ENCODE assay signal across 35 mouse cellular contexts in the genomic region with DNA sequence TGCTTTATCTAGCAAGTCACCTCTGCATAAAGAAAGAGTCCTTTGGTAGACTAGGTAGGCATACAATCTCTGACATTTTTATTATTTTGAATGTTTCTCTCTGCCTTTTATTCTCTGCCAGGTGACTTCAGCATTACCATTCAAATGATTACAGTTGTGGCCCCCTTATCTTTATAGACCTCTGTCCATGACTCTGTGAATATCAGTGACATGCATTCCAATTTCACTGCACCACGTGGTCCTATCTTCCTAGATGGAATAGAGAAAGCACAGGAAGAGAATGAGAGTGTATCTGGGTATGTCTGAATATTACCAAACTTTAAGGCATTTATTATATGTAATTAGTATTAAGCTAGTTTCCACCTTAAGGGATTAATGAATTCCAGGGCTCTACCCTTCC. TPM values are rescaled to one million over a fixed set of nuclear protein-coding genes. Genes with fewer than 3 reads are reported as not detected.
A peak's percentile ranks its signal among the peaks of the same experiment; 100 is the strongest.
DNase-seq lines count a peak whose midpoint lies in the region; ATAC-seq and TF ChIP-seq lines count a peak whose summit lies in the region.
"Had no signal": no experiment of that assay in that cellular context is flagged by ENCODE, and none has a peak within 500 bp of the region (broad histone marks: within the 10 kb centered on the region; RNA-seq: fewer than 3 reads in every experiment).

No protein-coding gene starts in this region.

- TF ChIP-seq RAD21 in MEL (IDR thresholded peaks at IDR 0.05; ENCODE audit: low read depth, low read length), result no peak

- H3K9me3 ChIP-seq in MEL (replicated peaks; ENCODE audit: insufficient read depth, low read length), result no peaks in the 10 kb centered on the region
- H3K9me3 ChIP-seq in liver, embryonic 12.5 days (replicated peaks), result no peaks in the 10 kb centered on the region
- no peaks in the 10 kb centered on the region for H3K9me3 ChIP-seq in liver, embryonic 15.5 days (replicated peaks)
- no peaks in the 10 kb centered on the region for H3K9me3 ChIP-seq in heart, embryonic 10.5 days
- H3K9me3 ChIP-seq in neural tube, embryonic 15.5 days (replicated peaks), result no peaks in the 10 kb centered on the region
- H3K9me3 ChIP-seq: forebrain, embryonic 10.5 days; forebrain, embryonic 13.5 days; G1E; heart, embryonic 12.5 days; heart, embryonic 15.5 days; hindbrain, embryonic 10.5 days; hindbrain, embryonic 13.5 days had no signal

- H3K79me2 ChIP-seq in MEL (ENCODE audit: control insufficient read depth, insufficient read depth, low read length, poor library complexity), result no peaks in the 10 kb centered on the region

- WGBS in liver, embryonic 12.5 days (ENCODE audit: insufficient replicate concordance), result 17% methylated on average over 1 of the region's 1 CpGs
- WGBS in liver, embryonic 15.5 days (ENCODE audit: insufficient replicate concordance), result 11% methylated on average over 1 of the region's 1 CpGs
- 26% methylated on average over 1 of the region's 1 CpGs for WGBS in heart, embryonic 10.5 days
- WGBS in neural tube, embryonic 15.5 days, result 63% methylated on average over 1 of the region's 1 CpGs

- H3K9ac ChIP-seq in MEL (ENCODE audit: control insufficient read depth, low read depth, low read length, poor library complexity, severe bottlenecking), result no peak overlapping the region
- no peak overlapping the region for H3K9ac ChIP-seq in liver, embryonic 12.5 days
- no peak overlapping the region for H3K9ac ChIP-seq in liver, embryonic 15.5 days
- no peak overlapping the region for H3K9ac ChIP-seq in neural tube, embryonic 15.5 days (replicated peaks)
- H3K9ac ChIP-seq: forebrain, embryonic 13.5 days; heart, embryonic 12.5 days; heart, embryonic 15.5 days; hindbrain, embryonic 13.5 days had no signal

- H3K4me2 ChIP-seq in liver, embryonic 12.5 days, result no peak overlapping the region
- no peak overlapping the region for H3K4me2 ChIP-seq in liver, embryonic 15.5 days
- H3K4me2 ChIP-seq in neural tube, embryonic 15.5 days, result no peak overlapping the region
- H3K4me2 ChIP-seq: forebrain, embryonic 13.5 days; heart, embryonic 12.5 days; heart, embryonic 15.5 days; hindbrain, embryonic 13.5 days had no signal

- no peaks in the 10 kb centered on the region for H3K4me1 ChIP-seq in MEL (ENCODE audit: control insufficient read depth in 1 of 2, insufficient read depth in 2 of 2, low read length in 2 of 2)
- H3K4me1 ChIP-seq in liver, embryonic 12.5 days, result peaks cover 10% of the 10 kb centered on the region
- H3K4me1 ChIP-seq in liver, embryonic 15.5 days (replicated peaks), result peaks cover 4% of the 10 kb centered on the region; the same call in 1 of the 2 replicates
- no peaks in the 10 kb centered on the region for H3K4me1 ChIP-seq in heart, embryonic 10.5 days
- H3K4me1 ChIP-seq in neural tube, embryonic 15.5 days, result no peaks in the 10 kb centered on the region
- H3K4me1 ChIP-seq: forebrain, embryonic 10.5 days; forebrain, embryonic 13.5 days; heart, embryonic 12.5 days; heart, embryonic 15.5 days; hindbrain, embryonic 10.5 days; hindbrain, embryonic 13.5 days had no signal

- no peak overlapping the region for H3K27ac ChIP-seq in MEL (ENCODE audit: control insufficient read depth, low read depth, low read length)
- H3K27ac ChIP-seq in liver, embryonic 12.5 days, result no peak overlapping the region
- H3K27ac ChIP-seq in liver, embryonic 15.5 days (replicated peaks), result no peak overlapping the region
- H3K27ac ChIP-seq in heart, embryonic 10.5 days, result no peak overlapping the region
- no peak overlapping the region for H3K27ac ChIP-seq in neural tube, embryonic 15.5 days (replicated peaks)
- H3K27ac ChIP-seq: forebrain, embryonic 10.5 days; forebrain, embryonic 13.5 days; gastrocnemius, adult 2 months; heart, embryonic 15.5 days; hindbrain, embryonic 10.5 days; hindbrain, embryonic 13.5 days had no signal

- H3K27me3 ChIP-seq in MEL (ENCODE audit: control insufficient read depth in 1 of 2, insufficient read depth in 2 of 2, low read length in 2 of 2), result peaks cover 2 to 3% of the 10 kb centered on the region in 2 experiments; a peak in 2 of 4 replicates
- H3K27me3 ChIP-seq in liver, embryonic 12.5 days (replicated peaks), result no peaks in the 10 kb centered on the region
- no peaks in the 10 kb centered on the region for H3K27me3 ChIP-seq in liver, embryonic 15.5 days
- no peaks in the 10 kb centered on the region for H3K27me3 ChIP-seq in heart, embryonic 10.5 days (ENCODE audit: insufficient read depth, poor library complexity, severe bottlenecking)
- H3K27me3 ChIP-seq in neural tube, embryonic 15.5 days (replicated peaks), result no peaks in the 10 kb centered on the region
- H3K27me3 ChIP-seq: CH12.LX; forebrain, embryonic 13.5 days; heart, embryonic 12.5 days; heart, embryonic 15.5 days; hindbrain, embryonic 13.5 days had no signal

- ATAC-seq in liver, embryonic 12.5 days, result peak; percentile 76
- ATAC-seq in liver, embryonic 15.5 days (ENCODE audit: insufficient read depth), result peak; percentile 67; the same call in 1 of the 2 replicates
- no peak for ATAC-seq in neural tube, embryonic 15.5 days (ENCODE audit: low FRiP score)
- ATAC-seq: forebrain, embryonic 13.5 days; forebrain, embryonic 16.5 days; hindbrain, embryonic 16.5 days had no signal

- no peak for DNase-seq in MEL (ENCODE audit: low read depth, low spot score)
- DNase-seq in heart, embryonic 10.5 days (ENCODE audit: low spot score), result no peak
- DNase-seq in frontal cortex, postnatal 14 days (ENCODE audit: low spot score in 2 of 2), result no peak
- DNase-seq: adrenal gland, adult 2 months; adrenal gland, postnatal 14 days; B cell, adult 2 months; cerebellum, adult 11-12 months; cerebellum, adult 8-10 months; cerebellum, postnatal 10 days; cerebellum, postnatal 36 days; embryo, embryonic 11 days; gastrocnemius, adult 2 months; gastrocnemius, postnatal 14 days; heart, adult 11 months; heart, postnatal 10 days; heart, postnatal 36 days had no signal

- no peak for TF ChIP-seq EP300 in MEL (IDR thresholded peaks at IDR 0.05; ENCODE audit: low read depth in 1 of 2, low read length in 2 of 2)

- no peak overlapping the region for H3K4me3 ChIP-seq in MEL (ENCODE audit: control insufficient read depth in 1 of 2, insufficient read depth in 1 of 2, low read depth in 2 of 2, low read length in 2 of 2)
- no peak overlapping the region for H3K4me3 ChIP-seq in liver, embryonic 12.5 days
- no peak overlapping the region for H3K4me3 ChIP-seq in liver, embryonic 15.5 days (replicated peaks)
- H3K4me3 ChIP-seq in heart, embryonic 10.5 days, result no peak overlapping the region
- no peak overlapping the region for H3K4me3 ChIP-seq in neural tube, embryonic 15.5 days (replicated peaks)
- H3K4me3 ChIP-seq: forebrain, embryonic 10.5 days; forebrain, embryonic 13.5 days; gastrocnemius, adult 2 months; heart, embryonic 12.5 days; heart, embryonic 15.5 days; hindbrain, embryonic 10.5 days; hindbrain, embryonic 13.5 days had no signal

- TF ChIP-seq CTCF in MEL (IDR thresholded peaks at IDR 0.05 in 2 of 3, conservative IDR thresholded peaks at IDR 0.05 in 1 of 3; ENCODE audit: control insufficient read depth in 1 of 3, insufficient read depth in 1 of 3, low read depth in 2 of 3, low read length in 3 of 3, poor library complexity in 1 of 3, severe bottlenecking in 1 of 3), result no peak

- H3K36me3 ChIP-seq in MEL (ENCODE audit: control insufficient read depth in 1 of 2, insufficient read depth in 2 of 2, low read length in 2 of 2), result no peaks in the 10 kb centered on the region
- H3K36me3 ChIP-seq in liver, embryonic 12.5 days, result no peaks in the 10 kb centered on the region
- no peaks in the 10 kb centered on the region for H3K36me3 ChIP-seq in liver, embryonic 15.5 days (replicated peaks)
- no peaks in the 10 kb centered on the region for H3K36me3 ChIP-seq in heart, embryonic 10.5 days
- H3K36me3 ChIP-seq in neural tube, embryonic 15.5 days, result no peaks in the 10 kb centered on the region
- H3K36me3 ChIP-seq: forebrain, embryonic 10.5 days; G1E; heart, embryonic 12.5 days; heart, embryonic 15.5 days; hindbrain, embryonic 10.5 days; hindbrain, embryonic 13.5 days had no signal

- TF ChIP-seq POLR2A in MEL (IDR thresholded peaks at IDR 0.05; ENCODE audit: control insufficient read depth in 1 of 2, insufficient read depth in 1 of 2, low read depth in 1 of 2, low read length in 2 of 2, poor library complexity in 1 of 2), result no peak

RNA-seq across cellular contexts. Expression of gene Gif, which starts 10.9 kb away (rescaled TPM):
- total RNA-seq in MEL (2012; rRNA removed), result not detected in 2 replicates
- polyA plus RNA-seq in MEL (2012; ENCODE audit: insufficient read depth in 1 of 2, insufficient read length in 2 of 2, low read depth in 1 of 2, low replicate concordance in 2 of 2, missing spikeins in 1 of 2), result not detected
- not detected in 2 replicates for polyA plus RNA-seq in liver, embryonic 12.5 days (2016; fragmentation: Nextera tagmentation; extraction: Ambion mirVana)
- polyA plus RNA-seq in liver, embryonic 15.5 days (2015; fragmentation: Nextera tagmentation; extraction: Ambion mirVana), result not detected in 2 replicates
- not detected in 2 replicates for polyA plus RNA-seq in heart, embryonic 10.5 days (2016; fragmentation: Nextera tagmentation; extraction: Ambion mirVana)
- polyA plus RNA-seq in neural tube, embryonic 15.5 days (2015; fragmentation: Nextera tagmentation; extraction: Ambion mirVana), result not detected in 2 replicates
- total RNA-seq: adrenal gland, adult 2 months; adrenal gland, postnatal 14 days; adrenal gland, postnatal 4 days; G1E; gastrocnemius, adult 2 months; gastrocnemius, postnatal 14 days; gastrocnemius, postnatal 4 days; heart, adult 8-10 months; heart, postnatal 10 days; heart, postnatal 36 days had no signal
- polyA plus RNA-seq: adrenal gland, adult 2 months; cortical plate, adult 2 months; embryonic facial prominence, embryonic 11.5 days; embryonic facial prominence, embryonic 14.5 days; forebrain, embryonic 10.5 days; forebrain, embryonic 13.5 days; forebrain, embryonic 16.5 days; G1E; heart, embryonic 12.5 days; heart, embryonic 15.5 days; hindbrain, embryonic 10.5 days; hindbrain, embryonic 13.5 days; hindbrain, embryonic 16.5 days had no signal

RNA-seq across cellular contexts. Expression of gene Mrpl16, which starts 33.7 kb away (rescaled TPM):
- 58.3 and 59.6 TPM in 2 replicates for total RNA-seq in MEL (2012; rRNA removed)
- polyA plus RNA-seq in MEL (2012; ENCODE audit: insufficient read depth in 1 of 2, insufficient read length in 2 of 2, low read depth in 1 of 2, low replicate concordance in 2 of 2, missing spikeins in 1 of 2), result 10 to 100 TPM in 1 of 2 experiments, not detected in 1; 46.8 TPM
- 54.5 and 62.6 TPM in 2 replicates for polyA plus RNA-seq in liver, embryonic 12.5 days (2016; fragmentation: Nextera tagmentation; extraction: Ambion mirVana)
- polyA plus RNA-seq in liver, embryonic 15.5 days (2015; fragmentation: Nextera tagmentation; extraction: Ambion mirVana), result 28.0 and 33.6 TPM in 2 replicates
- 73.0 and 74.7 TPM in 2 replicates for polyA plus RNA-seq in heart, embryonic 10.5 days (2016; fragmentation: Nextera tagmentation; extraction: Ambion mirVana)
- polyA plus RNA-seq in neural tube, embryonic 15.5 days (2015; fragmentation: Nextera tagmentation; extraction: Ambion mirVana), result 43.5 and 48.7 TPM in 2 replicates

RNA-seq across cellular contexts. Expression of gene Oosp3, which starts 39.6 kb away (rescaled TPM):
- not detected in 2 replicates for total RNA-seq in MEL (2012; rRNA removed)
- polyA plus RNA-seq in MEL (2012; ENCODE audit: insufficient read depth in 1 of 2, insufficient read length in 2 of 2, low read depth in 1 of 2, low replicate concordance in 2 of 2, missing spikeins in 1 of 2), result not detected
- polyA plus RNA-seq in liver, embryonic 12.5 days (2016; fragmentation: Nextera tagmentation; extraction: Ambion mirVana), result not detected in 2 replicates
- not detected in 2 replicates for polyA plus RNA-seq in liver, embryonic 15.5 days (2015; fragmentation: Nextera tagmentation; extraction: Ambion mirVana)
- not detected in 2 replicates for polyA plus RNA-seq in heart, embryonic 10.5 days (2016; fragmentation: Nextera tagmentation; extraction: Ambion mirVana)
- not detected in 2 replicates for polyA plus RNA-seq in neural tube, embryonic 15.5 days (2015; fragmentation: Nextera tagmentation; extraction: Ambion mirVana)
- total RNA-seq: adrenal gland, adult 2 months; adrenal gland, postnatal 14 days; adrenal gland, postnatal 4 days; CH12.LX; G1E; gastrocnemius, adult 2 months; gastrocnemius, postnatal 14 days; gastrocnemius, postnatal 4 days; heart, adult 8-10 months; heart, postnatal 10 days; heart, postnatal 36 days had no signal
- polyA plus RNA-seq: adrenal gland, adult 2 months; cortical plate, adult 2 months; embryonic facial prominence, embryonic 11.5 days; embryonic facial prominence, embryonic 14.5 days; forebrain, embryonic 10.5 days; forebrain, embryonic 13.5 days; forebrain, embryonic 16.5 days; G1E; heart, embryonic 12.5 days; heart, embryonic 15.5 days; hindbrain, embryonic 10.5 days; hindbrain, embryonic 13.5 days; hindbrain, embryonic 16.5 days had no signal

RNA-seq across cellular contexts. Expression of gene Oosp1, which starts 45.5 kb away (rescaled TPM):
- not detected in 2 replicates for total RNA-seq in MEL (2012; rRNA removed)
- polyA plus RNA-seq in MEL (2012; ENCODE audit: insufficient read depth in 1 of 2, insufficient read length in 2 of 2, low read depth in 1 of 2, low replicate concordance in 2 of 2, missing spikeins in 1 of 2), result not detected
- polyA plus RNA-seq in liver, embryonic 12.5 days (2016; fragmentation: Nextera tagmentation; extraction: Ambion mirVana), result not detected in 2 replicates
- polyA plus RNA-seq in liver, embryonic 15.5 days (2015; fragmentation: Nextera tagmentation; extraction: Ambion mirVana), result 0.14 TPM in 1 of 2 replicates, not detected in the other
- not detected in 2 replicates for polyA plus RNA-seq in heart, embryonic 10.5 days (2016; fragmentation: Nextera tagmentation; extraction: Ambion mirVana)
- polyA plus RNA-seq in neural tube, embryonic 15.5 days (2015; fragmentation: Nextera tagmentation; extraction: Ambion mirVana), result not detected in 2 replicates
- total RNA-seq: gastrocnemius, adult 2 months; gastrocnemius, postnatal 14 days; gastrocnemius, postnatal 4 days; heart, adult 8-10 months; heart, postnatal 10 days; heart, postnatal 36 days had no signal
- polyA plus RNA-seq: adrenal gland, adult 2 months; cortical plate, adult 2 months; embryonic facial prominence, embryonic 11.5 days; embryonic facial prominence, embryonic 14.5 days; forebrain, embryonic 10.5 days; forebrain, embryonic 13.5 days; forebrain, embryonic 16.5 days; G1E; heart, embryonic 12.5 days; heart, embryonic 15.5 days; hindbrain, embryonic 10.5 days; hindbrain, embryonic 13.5 days; hindbrain, embryonic 16.5 days had no signal
